Mouse (Mus musculus): ENCODE results near the gene Slc2a12. TPM values are rescaled to one million over a fixed set of nuclear protein-coding genes. Genes with fewer than 3 reads are reported as not detected.

Slc2a12 gene
- total and polyA plus RNA-seq, 2 experiments from 2014 or later: 1.9 to 4.4 TPM

DNA sequence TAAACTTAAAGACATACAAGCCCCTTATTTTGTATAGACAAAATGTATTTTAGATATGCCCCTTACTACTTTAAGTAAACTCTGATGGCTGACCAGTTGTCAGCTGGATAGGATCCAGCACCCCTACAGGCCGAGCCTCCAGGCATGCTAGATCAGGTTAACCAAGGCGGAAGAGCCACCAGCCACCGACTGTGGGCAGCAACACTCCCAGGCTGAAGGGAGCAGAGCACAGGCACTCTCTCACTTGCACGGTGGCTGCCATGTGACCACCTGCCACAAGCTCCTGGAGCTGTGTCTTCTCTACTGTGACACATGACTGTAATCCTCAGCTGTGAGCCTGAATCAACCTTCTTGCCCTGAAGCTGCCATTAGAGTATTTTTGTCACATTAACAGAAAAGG lies 73.7 kb downstream of the Slc2a12 start:
- H3K4me2 ChIP-seq (ENCODE audit: low read depth, low read length): no peak overlapping the region
- no peaks in the 10 kb centered on the region for H3K36me3 ChIP-seq (replicated peaks; ENCODE audit: control insufficient read depth, insufficient read depth, low read length)
- DNase-seq (ENCODE audit: low spot score) (no peak), ATAC-seq (ENCODE audit: insufficient read depth, low read depth) (peak; percentile 66; the same call in 1 of the 2 replicates)
- H3K4me3 ChIP-seq (ENCODE audit: low read depth, low read length): no peak overlapping the region
- no peak for TF ChIP-seq CTCF (IDR thresholded peaks at IDR 0.05; ENCODE audit: low read depth)
- no peak for TF ChIP-seq EP300 (IDR thresholded peaks at IDR 0.05; ENCODE audit: low read depth)
- 0 out of 2 replicates have a peak overlapping the region, but pooled peaks have one; percentile 22 for H3K27ac ChIP-seq (ENCODE audit: low read depth)
- no peaks in the 10 kb centered on the region for H3K9me3 ChIP-seq (replicated peaks; ENCODE audit: control insufficient read depth, low read length)
- 21% methylated on average over 4 of the region's 4 CpGs for WGBS
- peaks cover 15% of the 10 kb centered on the region; the same call in 1 of the 2 replicates for H3K4me1 ChIP-seq (ENCODE audit: control insufficient read depth, insufficient read depth)
- no peaks in the 10 kb centered on the region for H3K27me3 ChIP-seq (ENCODE audit: control insufficient read depth, insufficient read depth, low read length)
- H3K9ac ChIP-seq (replicated peaks; ENCODE audit: low read depth, low read length): no peak overlapping the region

DNA sequence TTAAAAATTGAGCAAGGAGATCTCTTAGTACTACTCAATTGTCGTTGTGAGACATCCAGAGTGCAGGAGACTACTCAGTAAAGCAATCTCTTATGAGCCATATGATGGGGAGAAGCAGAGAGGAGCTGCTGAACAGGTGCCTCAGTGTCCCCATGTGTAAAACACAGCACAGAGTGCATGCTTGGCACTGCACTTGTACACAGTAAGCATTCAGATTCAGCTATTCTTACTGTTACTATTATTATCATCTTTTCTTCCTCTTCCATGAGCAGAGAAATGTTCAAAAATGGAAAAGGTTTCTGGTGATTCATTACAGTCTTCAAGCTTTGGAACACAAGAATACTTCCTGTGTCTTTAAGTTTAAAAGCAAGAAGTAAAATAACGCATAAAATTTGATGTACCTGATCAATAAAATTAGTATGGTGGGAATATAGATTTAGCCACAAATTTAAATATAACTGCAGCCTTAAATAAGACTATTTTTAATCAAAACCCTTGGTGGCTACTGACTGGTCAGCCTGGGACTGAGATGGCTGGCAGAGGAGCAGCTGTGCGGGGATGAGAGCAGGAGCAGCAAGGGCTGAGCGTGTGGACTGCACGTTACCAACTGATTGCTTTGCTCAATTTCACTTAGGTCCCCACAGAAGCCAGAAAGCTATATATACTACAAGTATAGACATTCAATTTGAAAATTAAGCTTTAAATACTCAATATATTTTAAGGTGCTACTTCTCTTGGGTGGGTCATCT lies 76.1 kb downstream of the Slc2a12 start:
- TF ChIP-seq CTCF (IDR thresholded peaks at IDR 0.05; ENCODE audit: low read depth) (no peak), EP300 (IDR thresholded peaks at IDR 0.05; ENCODE audit: low read depth) (no peak)

DNA sequence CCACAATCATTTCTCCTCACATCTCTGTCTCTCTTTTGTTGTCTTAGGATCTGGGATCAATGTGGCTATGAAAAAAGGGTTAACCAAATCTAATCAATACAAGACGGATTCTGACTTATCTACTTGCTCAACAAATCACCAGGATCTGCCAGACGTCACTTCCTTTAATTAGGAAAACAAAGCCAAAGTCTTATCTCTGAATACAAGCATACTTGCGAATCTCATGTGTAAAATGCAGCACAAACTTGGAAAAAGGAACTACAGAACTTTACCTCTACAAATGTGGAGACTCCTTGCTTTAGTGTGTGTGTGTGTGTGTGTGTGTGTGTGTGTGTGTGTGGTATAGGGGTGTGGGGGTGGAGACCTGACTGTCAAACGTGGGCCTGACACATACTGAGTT lies 80.4 kb downstream of the Slc2a12 start:
- WGBS: 47% methylated on average over 4 of the region's 4 CpGs
- Histone ChIP-seq H3K9me3 (replicated peaks; ENCODE audit: control insufficient read depth, low read length) (no peaks in the 10 kb centered on the region), H3K9ac (replicated peaks; ENCODE audit: low read depth, low read length) (no peak overlapping the region), H3K4me1 (ENCODE audit: control insufficient read depth, insufficient read depth) (peaks cover 19% of the 10 kb centered on the region), H3K4me2 (ENCODE audit: low read depth, low read length) (no peak overlapping the region), H3K4me3 (ENCODE audit: low read depth, low read length) (no peak overlapping the region), H3K36me3 (replicated peaks; ENCODE audit: control insufficient read depth, insufficient read depth, low read length) (no peaks in the 10 kb centered on the region), H3K27ac (ENCODE audit: low read depth) (no peak overlapping the region), H3K27me3 (ENCODE audit: control insufficient read depth, insufficient read depth, low read length) (no peaks in the 10 kb centered on the region)
- no peak for TF ChIP-seq CTCF (IDR thresholded peaks at IDR 0.05; ENCODE audit: low read depth)
- TF ChIP-seq EP300 (IDR thresholded peaks at IDR 0.05; ENCODE audit: low read depth): no peak
- ATAC-seq (ENCODE audit: insufficient read depth, low read depth) (no peak), DNase-seq (ENCODE audit: low spot score) (no peak)

More for the DNA sequence above, 76.1 kb downstream of the Slc2a12 start:
- Histone ChIP-seq H3K4me1 (ENCODE audit: control insufficient read depth, insufficient read depth) (peaks cover 15% of the 10 kb centered on the region; the same call in 1 of the 2 replicates), H3K27ac (ENCODE audit: low read depth) (no peak overlapping the region), H3K36me3 (replicated peaks; ENCODE audit: control insufficient read depth, insufficient read depth, low read length) (no peaks in the 10 kb centered on the region), H3K9me3 (replicated peaks; ENCODE audit: control insufficient read depth, low read length) (no peaks in the 10 kb centered on the region), H3K4me3 (ENCODE audit: low read depth, low read length) (no peak overlapping the region), H3K9ac (replicated peaks; ENCODE audit: low read depth, low read length) (no peak overlapping the region), H3K27me3 (ENCODE audit: control insufficient read depth, insufficient read depth, low read length) (no peaks in the 10 kb centered on the region), H3K4me2 (ENCODE audit: low read depth, low read length) (no peak overlapping the region)
- ATAC-seq (ENCODE audit: insufficient read depth, low read depth) (no peak), DNase-seq (ENCODE audit: low spot score) (no peak)
- 77% methylated on average over 5 of the region's 5 CpGs for WGBS

DNA sequence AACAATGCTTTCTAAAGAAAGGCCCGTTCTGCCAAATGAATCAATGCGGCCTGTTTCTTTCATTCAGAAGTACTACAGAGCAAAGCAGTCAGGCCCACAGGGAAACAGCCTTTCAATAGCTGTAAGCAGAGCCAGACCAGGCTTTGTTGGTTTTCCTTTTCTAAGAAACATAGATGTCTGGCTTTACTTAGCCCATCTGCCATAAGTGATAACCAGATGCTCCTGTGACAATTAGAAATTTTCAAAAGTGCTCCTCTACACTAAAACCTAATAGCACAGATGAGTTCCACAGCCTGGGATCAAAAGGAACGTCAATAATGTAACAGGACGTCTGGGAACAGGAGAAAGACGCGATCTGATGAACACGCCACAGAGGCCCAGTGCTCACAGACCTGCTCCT lies 81.5 kb downstream of the Slc2a12 start:
- WGBS: 70% methylated on average over 7 of the region's 7 CpGs
- Histone ChIP-seq H3K27me3 (ENCODE audit: control insufficient read depth, insufficient read depth, low read length) (no peaks in the 10 kb centered on the region), H3K4me3 (ENCODE audit: low read depth, low read length) (no peak overlapping the region), H3K9ac (replicated peaks; ENCODE audit: low read depth, low read length) (no peak overlapping the region), H3K4me2 (ENCODE audit: low read depth, low read length) (no peak overlapping the region), H3K4me1 (ENCODE audit: control insufficient read depth, insufficient read depth) (peaks cover 14% of the 10 kb centered on the region; the same call in 1 of the 2 replicates), H3K27ac (ENCODE audit: low read depth) (no peak overlapping the region), H3K9me3 (replicated peaks; ENCODE audit: control insufficient read depth, low read length) (no peaks in the 10 kb centered on the region), H3K36me3 (replicated peaks; ENCODE audit: control insufficient read depth, insufficient read depth, low read length) (no peaks in the 10 kb centered on the region)
- DNase-seq (ENCODE audit: low spot score): no peak
- TF ChIP-seq EP300 (IDR thresholded peaks at IDR 0.05; ENCODE audit: low read depth) (no peak), CTCF (IDR thresholded peaks at IDR 0.05; ENCODE audit: low read depth) (no peak)
- ATAC-seq (ENCODE audit: insufficient read depth, low read depth): no peak

DNA sequence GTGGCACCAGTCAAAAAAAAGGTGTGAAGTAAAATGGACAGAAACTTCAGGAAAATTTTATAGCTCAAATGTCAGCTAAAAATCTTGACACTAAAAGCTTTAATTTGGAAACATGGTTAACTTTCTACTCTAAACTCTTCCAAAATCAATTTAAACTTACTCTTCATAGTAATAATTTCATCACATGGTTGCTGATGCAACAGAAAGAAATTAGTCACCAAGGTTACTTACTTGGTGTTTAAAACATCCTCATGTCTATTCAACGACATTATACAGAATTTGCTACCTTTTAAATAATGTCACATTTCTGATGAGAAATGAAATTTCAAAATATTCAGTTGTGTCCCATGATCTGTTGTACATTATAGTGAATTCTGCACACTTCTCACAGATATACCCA lies 83.4 kb downstream of the Slc2a12 start:
- no peak overlapping the region for H3K27ac ChIP-seq (ENCODE audit: low read depth)
- WGBS: 86% methylated on average over 1 of the region's 1 CpGs
- TF ChIP-seq CTCF (IDR thresholded peaks at IDR 0.05; ENCODE audit: low read depth) (no peak), EP300 (IDR thresholded peaks at IDR 0.05; ENCODE audit: low read depth) (no peak)
- ATAC-seq (ENCODE audit: insufficient read depth, low read depth) (no peak), DNase-seq (ENCODE audit: low spot score) (no peak)
- H3K4me3 ChIP-seq (ENCODE audit: low read depth, low read length): no peak overlapping the region
- no peak overlapping the region for H3K9ac ChIP-seq (replicated peaks; ENCODE audit: low read depth, low read length)
- H3K9me3 ChIP-seq (replicated peaks; ENCODE audit: control insufficient read depth, low read length): no peaks in the 10 kb centered on the region
- peaks cover 21% of the 10 kb centered on the region for H3K4me1 ChIP-seq (ENCODE audit: control insufficient read depth, insufficient read depth)
- H3K27me3 ChIP-seq (ENCODE audit: control insufficient read depth, insufficient read depth, low read length): no peaks in the 10 kb centered on the region
- no peak overlapping the region for H3K4me2 ChIP-seq (ENCODE audit: low read depth, low read length)
- no peaks in the 10 kb centered on the region for H3K36me3 ChIP-seq (replicated peaks; ENCODE audit: control insufficient read depth, insufficient read depth, low read length)

Data from heart, postnatal 0 days (tissue).